Comparison of ENCODE assay signal across 9 mouse cellular contexts in the genomic region with DNA sequence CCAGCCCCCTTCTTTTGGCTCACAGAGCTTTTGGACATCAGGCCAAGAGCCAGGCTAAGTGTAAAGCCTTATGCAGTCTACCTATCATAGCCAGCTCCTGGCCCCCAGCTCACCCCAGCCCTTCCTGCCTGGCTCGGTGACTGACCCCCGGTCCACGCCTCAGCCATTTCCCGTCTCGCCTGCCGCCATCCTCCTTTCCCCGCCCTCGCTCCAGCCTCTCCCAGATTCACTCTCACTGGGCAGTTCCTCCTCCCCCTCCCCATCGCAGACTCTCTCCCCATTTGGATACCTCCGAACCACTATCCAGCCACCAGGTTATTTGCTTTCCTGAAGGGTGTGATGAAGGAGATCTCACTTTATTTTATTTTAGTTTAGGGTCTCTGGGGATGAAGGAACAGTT. TPM values are rescaled to one million over a fixed set of nuclear protein-coding genes. Genes with fewer than 3 reads are reported as not detected.
DNase-seq lines count a peak whose midpoint lies in the region; ATAC-seq and TF ChIP-seq lines count a peak whose summit lies in the region.
"Had no signal": no experiment of that assay in that cellular context is flagged by ENCODE, and none has a peak within 500 bp of the region (broad histone marks: within the 10 kb centered on the region; RNA-seq: fewer than 3 reads in every experiment).

No protein-coding gene starts in this region.

- H3K9ac ChIP-seq in ES-Bruce4 (ENCODE audit: low read depth, poor library complexity, severe bottlenecking): 0 out of 2 replicates have a peak overlapping the region, but pooled peaks have one; percentile 8
- no peak overlapping the region for H3K9ac ChIP-seq in liver, embryonic 13.5 days
- no peak overlapping the region for H3K9ac ChIP-seq in stomach, embryonic 16.5 days (ENCODE audit: low read length)
- H3K9ac ChIP-seq: liver, embryonic 15.5 days had no signal

- peak overlapping the region; percentile 38; the same call in 1 of the 2 replicates for H3K4me2 ChIP-seq in liver, embryonic 13.5 days
- peak overlapping the region; percentile 45 for H3K4me2 ChIP-seq in stomach, embryonic 16.5 days (ENCODE audit: low read depth, low read length)

- peaks cover 3% of the 10 kb centered on the region for H3K4me1 ChIP-seq in ES-Bruce4 (ENCODE audit: control insufficient read depth, insufficient read depth, low read length)
- H3K4me1 ChIP-seq in liver, embryonic 13.5 days (replicated peaks): peaks cover 60% of the 10 kb centered on the region
- H3K4me1 ChIP-seq in stomach, embryonic 16.5 days (ENCODE audit: control insufficient read depth, insufficient read depth, low read length): peaks cover 19% of the 10 kb centered on the region

- peaks cover 10% of the 10 kb centered on the region; the same call in 1 of the 2 replicates for H3K27me3 ChIP-seq in ES-Bruce4 (ENCODE audit: control insufficient read depth, insufficient read depth, low read length, poor library complexity, severe bottlenecking)
- peaks cover 89% of the 10 kb centered on the region for H3K27me3 ChIP-seq in liver, embryonic 13.5 days
- peaks cover 62% of the 10 kb centered on the region for H3K27me3 ChIP-seq in stomach, embryonic 16.5 days (ENCODE audit: control insufficient read depth, insufficient read depth, low read length)

- peak overlapping the region; percentile 9; the same call in 1 of the 2 replicates for H3K4me3 ChIP-seq in ES-Bruce4 (ENCODE audit: low read depth, low read length)
- peak overlapping the region; percentile 14; the same call in 1 of the 2 replicates for H3K4me3 ChIP-seq in liver, embryonic 13.5 days (replicated peaks)
- H3K4me3 ChIP-seq in stomach, embryonic 16.5 days (replicated peaks; ENCODE audit: low read length): peak overlapping the region; percentile 26; the same call in 1 of the 2 replicates
- H3K4me3 ChIP-seq in layer of hippocampus, adult 2 months: no peak overlapping the region

- ATAC-seq in liver, embryonic 13.5 days (ENCODE audit: low read depth): no peak
- no peak for ATAC-seq in stomach, embryonic 16.5 days (ENCODE audit: insufficient read depth, low FRiP score)

- no peak overlapping the region for H3K27ac ChIP-seq in ES-Bruce4 (ENCODE audit: insufficient read depth, low read length)
- H3K27ac ChIP-seq in liver, embryonic 13.5 days: no peak overlapping the region
- no peak overlapping the region for H3K27ac ChIP-seq in stomach, embryonic 16.5 days (ENCODE audit: low read length)
- no peak overlapping the region for H3K27ac ChIP-seq in layer of hippocampus, adult 2 months
- H3K27ac ChIP-seq: liver, embryonic 15.5 days had no signal

- no peak for TF ChIP-seq POLR2A in ES-Bruce4 (IDR thresholded peaks at IDR 0.05; ENCODE audit: insufficient read depth, low read length)

- H3K9me3 ChIP-seq in ES-Bruce4 (replicated peaks; ENCODE audit: control insufficient read depth, insufficient read depth, low read length, poor library complexity, severe bottlenecking): no peaks in the 10 kb centered on the region
- H3K9me3 ChIP-seq in liver, embryonic 13.5 days (replicated peaks): no peaks in the 10 kb centered on the region
- no peaks in the 10 kb centered on the region for H3K9me3 ChIP-seq in stomach, embryonic 16.5 days (replicated peaks; ENCODE audit: control insufficient read depth, low read length)
- H3K9me3 ChIP-seq: liver, embryonic 15.5 days had no signal

- TF ChIP-seq EP300 in ES-Bruce4 (IDR thresholded peaks at IDR 0.05; ENCODE audit: insufficient read depth, low read depth, low read length): no peak

- WGBS in liver, embryonic 13.5 days (ENCODE audit: insufficient replicate concordance): 3% methylated on average over 10 of the region's 10 CpGs
- WGBS in stomach, embryonic 16.5 days: 4% methylated on average over 10 of the region's 10 CpGs

- H3K36me3 ChIP-seq in ES-Bruce4 (ENCODE audit: control insufficient read depth, insufficient read depth, low read length, poor library complexity, severe bottlenecking): no peaks in the 10 kb centered on the region
- no peaks in the 10 kb centered on the region for H3K36me3 ChIP-seq in liver, embryonic 13.5 days
- no peaks in the 10 kb centered on the region for H3K36me3 ChIP-seq in stomach, embryonic 16.5 days (ENCODE audit: control insufficient read depth, insufficient read depth, low read length)
- H3K36me3 ChIP-seq: liver, embryonic 15.5 days had no signal

- peak; percentile 40 for DNase-seq in embryo, embryonic 10 days (ENCODE audit: low spot score)
- DNase-seq in heart, postnatal 4 days: peak; percentile 66
- no peak for DNase-seq in liver, embryonic 13.5 days
- DNase-seq in layer of hippocampus, adult 2 months (ENCODE audit: low spot score in 2 of 2): no peak
- no peak for DNase-seq in thymus, postnatal 10 days (ENCODE audit: low spot score in 2 of 2)
- no peak for DNase-seq in natural killer cell, adult 2 months (ENCODE audit: low spot score in 2 of 2)

- TF ChIP-seq CTCF in ES-Bruce4 (IDR thresholded peaks at IDR 0.05; ENCODE audit: low read depth, low read length): no peak
- no peak for TF ChIP-seq CTCF in layer of hippocampus, adult 2 months (conservative IDR thresholded peaks at IDR 0.05)

RNA-seq across cellular contexts. Expression of gene Dhh, which starts 0.8 kb away (rescaled TPM):
- polyA plus RNA-seq in ES-Bruce4 (2011; ENCODE audit: insufficient read depth, insufficient read length, low read depth, missing spikeins): 0.40 and 0.78 TPM in 2 replicates
- 1 to 10 TPM; 2.7 to 3.5 TPM for total RNA-seq in heart, postnatal 4 days (2021)
- polyA plus RNA-seq in liver, embryonic 13.5 days (2015; fragmentation: Nextera tagmentation; extraction: Ambion mirVana): 0.12 and 0.16 TPM in 2 replicates
- 0.84 and 1.1 TPM in 2 replicates for polyA plus RNA-seq in stomach, embryonic 16.5 days (2015; fragmentation: Nextera tagmentation; extraction: Ambion mirVana)
- under 1 TPM; 0.10 to 0.12 TPM for total RNA-seq in layer of hippocampus, adult 2 months (2021)

RNA-seq across cellular contexts. Expression of gene Rhebl1, which starts 3.2 kb away (rescaled TPM):
- polyA plus RNA-seq in ES-Bruce4 (2011; ENCODE audit: insufficient read depth, insufficient read length, low read depth, missing spikeins): 40.3 and 41.9 TPM in 2 replicates
- total RNA-seq in heart, postnatal 4 days (2021): 1 to 10 TPM; 2.0 TPM
- polyA plus RNA-seq in liver, embryonic 13.5 days (2015; fragmentation: Nextera tagmentation; extraction: Ambion mirVana): 4.0 and 4.2 TPM in 2 replicates
- polyA plus RNA-seq in stomach, embryonic 16.5 days (2015; fragmentation: Nextera tagmentation; extraction: Ambion mirVana): 8.2 and 9.8 TPM in 2 replicates
- 1 to 10 TPM; 8.5 TPM for total RNA-seq in layer of hippocampus, adult 2 months (2021)

RNA-seq across cellular contexts. Expression of gene Lmbr1l, which starts 20.5 kb away (rescaled TPM):
- polyA plus RNA-seq in ES-Bruce4 (2011; ENCODE audit: insufficient read depth, insufficient read length, low read depth, missing spikeins): 30.9 and 33.4 TPM in 2 replicates
- total RNA-seq in heart, postnatal 4 days (2021): 10 to 100 TPM; 14.1 to 15.9 TPM
- 3.2 and 3.9 TPM in 2 replicates for polyA plus RNA-seq in liver, embryonic 13.5 days (2015; fragmentation: Nextera tagmentation; extraction: Ambion mirVana)
- polyA plus RNA-seq in stomach, embryonic 16.5 days (2015; fragmentation: Nextera tagmentation; extraction: Ambion mirVana): 14.8 and 18.3 TPM in 2 replicates
- total RNA-seq in layer of hippocampus, adult 2 months (2021): 10 to 100 TPM; 17.0 to 20.6 TPM

RNA-seq across cellular contexts. Expression of gene Kmt2d, which starts 26.5 kb away (rescaled TPM):
- 51.9 and 62.2 TPM in 2 replicates for polyA plus RNA-seq in ES-Bruce4 (2011; ENCODE audit: insufficient read depth, insufficient read length, low read depth, missing spikeins)
- total RNA-seq in heart, postnatal 4 days (2021): 10 to 100 TPM; 65.6 to 67.2 TPM
- 4.0 and 4.2 TPM in 2 replicates for polyA plus RNA-seq in liver, embryonic 13.5 days (2015; fragmentation: Nextera tagmentation; extraction: Ambion mirVana)
- 10.1 and 11.4 TPM in 2 replicates for polyA plus RNA-seq in stomach, embryonic 16.5 days (2015; fragmentation: Nextera tagmentation; extraction: Ambion mirVana)
- 100 to 1,000 TPM in 1 of 2 experiments, 10 to 100 TPM in 1; 89.3 to 106 TPM for total RNA-seq in layer of hippocampus, adult 2 months (2021)

RNA-seq across cellular contexts. Expression of gene Tuba1b, which starts 36.9 kb away (rescaled TPM):
- 3,464 and 4,107 TPM in 2 replicates for polyA plus RNA-seq in ES-Bruce4 (2011; ENCODE audit: insufficient read depth, insufficient read length, low read depth, missing spikeins)
- total RNA-seq in heart, postnatal 4 days (2021): 100 to 1,000 TPM; 873 to 889 TPM
- polyA plus RNA-seq in liver, embryonic 13.5 days (2015; fragmentation: Nextera tagmentation; extraction: Ambion mirVana): 1,202 and 1,287 TPM in 2 replicates
- polyA plus RNA-seq in stomach, embryonic 16.5 days (2015; fragmentation: Nextera tagmentation; extraction: Ambion mirVana): 1,202 and 1,296 TPM in 2 replicates
- total RNA-seq in layer of hippocampus, adult 2 months (2021): 100 to 1,000 TPM; 466 to 491 TPM

Comparison
In these comparisons a context has a peak if more than half of its experiments do, and no peak if none do; other contexts are left out.
1. DNase-seq: peak in embryo, embryonic 10 days (single experiment) and heart, postnatal 4 days (single experiment); none in liver, embryonic 13.5 days (single experiment), layer of hippocampus, adult 2 months (0 of 2), thymus, postnatal 10 days (0 of 2) and natural killer cell, adult 2 months (0 of 2).